Mouse (Mus musculus): ENCODE measurements at regions not wholly inside any gene's neighbourhood (a gene's known extent, or its start where the extent isn't known, plus 50 kb on each side); places are given as distances from the start of the nearest gene placed in this dataset.

DNA sequence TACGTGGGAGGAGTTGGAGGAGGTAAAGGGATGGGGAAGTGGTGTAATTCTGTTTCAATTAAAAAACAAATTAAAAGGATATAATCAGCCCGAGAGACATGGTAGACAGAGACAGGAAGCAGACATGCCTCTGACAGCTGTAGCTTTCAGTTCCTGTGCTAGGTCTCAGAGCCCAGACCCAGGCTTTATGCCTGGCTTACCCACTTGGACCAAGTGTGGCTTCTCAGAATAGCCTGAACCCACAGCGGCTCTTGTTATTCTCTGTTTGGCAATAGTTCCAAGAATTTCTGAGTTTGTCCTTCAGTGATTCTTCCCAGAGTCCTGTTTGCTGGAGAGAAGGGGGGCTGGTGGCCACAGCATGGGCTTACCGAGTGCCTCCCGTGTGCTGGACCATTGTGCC lies 182.4 kb downstream of the Pten start:
- DNase-seq (ENCODE audit: low spot score), result no peak

DNA sequence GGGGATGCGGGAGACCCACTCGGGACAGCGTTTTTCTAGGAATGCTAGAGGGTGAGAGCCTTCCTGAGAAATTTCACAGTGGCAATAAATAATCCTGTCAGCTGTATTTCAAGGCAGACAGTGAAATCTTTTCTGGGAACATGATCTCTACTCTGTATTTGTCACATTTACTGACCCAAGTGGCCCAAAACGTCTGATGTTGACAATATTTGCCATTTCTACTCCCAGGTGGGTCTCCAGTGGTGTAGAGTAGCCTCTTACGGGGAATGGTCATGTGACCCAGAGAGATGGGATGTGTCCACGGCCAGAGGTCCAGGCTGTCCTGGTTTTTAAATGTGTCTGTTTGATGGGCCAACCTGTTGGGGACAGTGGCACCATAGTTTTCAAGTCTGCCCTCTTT lies 183.5 kb downstream of the Pten start:
- DNase-seq (ENCODE audit: low spot score), result no peak

DNA sequence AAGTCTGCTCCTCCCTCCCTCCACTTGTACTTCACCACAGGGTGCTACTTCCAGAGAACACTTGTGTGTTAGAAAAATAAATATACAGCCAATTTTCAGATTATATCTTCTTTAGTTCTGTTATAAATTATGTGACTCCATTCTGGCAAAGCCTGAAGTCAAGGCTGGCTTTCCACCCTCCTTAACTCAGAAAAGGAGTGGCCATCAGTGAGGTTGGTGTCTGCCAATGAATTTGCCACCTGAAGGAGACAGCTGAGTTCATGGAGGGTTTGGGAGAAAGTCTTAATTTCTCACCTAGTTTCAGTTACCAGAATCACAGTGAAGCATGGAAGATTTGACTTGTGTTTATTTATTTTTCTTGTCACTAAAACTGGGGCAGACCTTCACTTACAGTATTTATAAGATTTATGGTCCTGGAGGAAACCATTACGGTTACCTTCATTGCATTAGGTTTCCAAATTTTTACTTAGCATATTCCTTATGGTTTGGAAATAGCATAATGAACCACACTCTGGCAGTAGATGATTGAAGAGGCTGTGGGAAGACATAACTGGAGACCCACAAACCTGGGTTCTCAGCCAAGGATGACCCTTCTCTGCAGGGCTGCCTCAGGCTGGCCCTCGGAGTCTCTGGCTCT lies 186.4 kb downstream of the Pten start:
- no peak for DNase-seq (ENCODE audit: low spot score)

DNA sequence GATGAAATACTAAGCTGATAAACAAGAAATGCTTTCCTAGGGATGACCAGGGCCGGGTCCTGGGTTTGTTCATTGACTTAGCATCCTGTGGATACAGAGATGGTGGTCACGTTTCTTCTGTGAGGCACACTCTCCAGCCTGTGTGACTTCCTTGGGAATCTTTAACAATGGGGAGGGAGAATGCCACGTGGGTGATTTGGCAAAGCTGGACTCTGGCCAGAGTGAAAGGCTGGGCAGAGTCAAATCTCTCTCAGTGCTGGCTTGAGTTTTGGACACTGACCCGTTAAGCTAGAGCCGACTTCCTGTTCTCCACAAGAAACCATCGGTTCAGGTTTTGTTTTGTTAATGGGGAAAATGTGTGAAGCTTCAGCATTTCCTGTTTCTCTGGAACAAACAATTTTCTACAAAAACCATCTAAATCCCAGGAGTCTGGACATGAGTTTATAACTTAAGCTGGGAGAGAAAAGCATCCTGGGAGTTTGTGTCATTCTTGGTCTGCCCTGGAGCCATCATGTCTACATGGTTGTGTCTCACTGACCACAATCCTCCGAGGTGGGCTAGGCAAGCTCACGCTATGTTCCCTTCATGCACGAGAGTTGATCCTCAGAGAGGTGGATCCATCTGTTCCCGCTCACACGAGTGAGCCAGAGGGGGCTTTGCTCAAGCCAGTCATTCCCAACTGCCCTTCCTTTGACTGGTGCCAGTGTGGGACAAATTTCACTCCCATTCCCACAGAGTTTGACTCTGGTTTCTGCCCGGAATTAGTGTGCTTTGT lies 190.0 kb downstream of the Pten start:
- DNase-seq (ENCODE audit: low spot score), result no peak

DNA sequence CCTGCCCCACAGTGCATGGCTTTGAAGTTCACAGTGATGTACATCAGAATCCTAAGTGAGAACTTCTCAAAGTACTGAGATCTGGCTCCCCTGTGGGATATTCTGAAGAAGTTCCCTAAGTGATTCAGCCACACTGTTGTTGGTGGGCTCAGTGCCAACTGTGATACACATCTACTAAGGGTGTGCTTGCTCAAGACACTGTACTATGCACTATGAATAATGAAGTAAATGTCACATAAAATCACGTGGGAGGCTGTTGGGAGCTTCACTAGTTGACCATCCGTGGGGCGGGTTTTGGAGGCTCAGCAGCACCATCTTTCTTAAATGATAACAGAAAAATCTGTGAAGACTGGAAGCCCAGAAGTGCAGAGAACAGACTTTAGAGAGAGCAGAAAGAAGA lies 193.0 kb downstream of the Pten start:
- no peak for DNase-seq (ENCODE audit: low spot score)

DNA sequence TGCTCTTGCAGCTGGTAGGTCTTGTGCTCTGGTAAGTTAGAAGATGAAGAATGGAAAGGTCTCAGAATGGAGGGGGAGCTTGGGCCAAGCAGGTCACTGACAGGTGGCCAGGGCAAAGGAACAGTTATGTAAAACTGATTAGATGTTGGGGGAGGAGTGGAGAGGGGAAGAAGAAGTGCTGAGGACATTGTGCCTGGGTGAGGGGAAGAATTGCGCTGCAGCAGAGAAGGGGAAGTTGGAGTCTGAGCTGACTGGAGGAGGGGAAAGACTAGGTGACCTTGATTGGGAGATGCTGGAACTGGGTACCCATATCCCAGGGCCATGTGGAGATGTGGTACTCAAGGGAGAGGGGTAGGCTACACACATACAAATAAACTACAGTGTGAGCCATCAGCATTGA lies 193.5 kb downstream of the Pten start:
- DNase-seq (ENCODE audit: low spot score), result no peak

DNA sequence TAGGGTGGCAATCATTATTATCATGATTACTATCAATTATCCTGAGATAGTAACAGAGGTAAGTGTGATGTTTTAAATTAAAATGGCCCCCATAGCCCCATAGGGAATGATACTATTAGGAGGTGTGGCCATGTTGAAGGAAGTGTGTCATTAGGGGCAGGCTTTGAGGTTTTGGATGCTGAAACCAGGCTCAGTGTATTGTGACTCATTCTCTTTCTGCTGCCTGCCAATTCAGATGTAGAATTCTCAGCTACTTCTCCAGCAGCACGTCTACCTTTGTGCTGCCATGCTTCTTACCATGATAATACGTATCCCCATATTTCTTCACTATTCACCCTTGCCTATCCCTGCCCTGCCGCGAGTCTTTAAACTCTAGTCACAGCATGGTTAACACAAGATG lies 195.1 kb downstream of the Pten start:
- DNase-seq (ENCODE audit: low spot score), result no peak

DNA sequence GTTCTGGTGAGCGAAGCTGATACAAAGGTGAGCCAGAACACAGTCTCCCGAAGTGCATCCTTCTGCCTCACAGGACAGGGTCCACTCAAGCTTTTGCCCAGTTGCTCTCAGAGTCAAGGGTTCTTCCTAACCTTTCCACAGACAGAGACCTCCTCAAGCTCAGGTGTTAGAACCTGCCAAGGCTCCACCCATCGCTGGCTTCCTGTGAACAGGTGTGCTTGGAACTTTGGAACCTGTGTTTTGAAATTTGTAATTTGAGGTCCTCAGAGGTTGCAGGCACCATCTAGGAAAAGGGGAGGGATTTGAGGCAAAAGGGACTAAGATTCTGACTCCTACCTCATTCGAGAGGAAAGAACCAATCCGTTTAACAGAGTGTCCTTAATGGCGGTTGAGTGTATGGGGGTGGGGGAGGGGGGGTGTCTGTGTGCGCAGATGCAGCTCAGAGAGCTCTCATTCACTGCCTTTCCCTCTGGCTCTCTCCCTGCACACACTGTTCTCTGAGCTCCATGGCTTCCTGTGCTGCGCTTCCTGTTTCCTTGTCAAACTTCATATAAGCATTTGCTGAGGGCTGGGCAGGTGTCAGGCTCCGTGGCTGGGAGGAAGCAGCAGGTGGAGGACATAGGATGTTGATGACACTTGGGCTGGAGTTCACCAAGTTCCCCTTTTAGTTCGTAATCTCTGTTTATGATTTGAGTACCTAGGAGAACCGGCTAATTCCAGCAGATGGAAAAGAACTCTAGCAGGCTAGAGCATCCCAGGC lies 195.8 kb downstream of the Pten start:
- DNase-seq (ENCODE audit: low spot score), result no peak

DNA sequence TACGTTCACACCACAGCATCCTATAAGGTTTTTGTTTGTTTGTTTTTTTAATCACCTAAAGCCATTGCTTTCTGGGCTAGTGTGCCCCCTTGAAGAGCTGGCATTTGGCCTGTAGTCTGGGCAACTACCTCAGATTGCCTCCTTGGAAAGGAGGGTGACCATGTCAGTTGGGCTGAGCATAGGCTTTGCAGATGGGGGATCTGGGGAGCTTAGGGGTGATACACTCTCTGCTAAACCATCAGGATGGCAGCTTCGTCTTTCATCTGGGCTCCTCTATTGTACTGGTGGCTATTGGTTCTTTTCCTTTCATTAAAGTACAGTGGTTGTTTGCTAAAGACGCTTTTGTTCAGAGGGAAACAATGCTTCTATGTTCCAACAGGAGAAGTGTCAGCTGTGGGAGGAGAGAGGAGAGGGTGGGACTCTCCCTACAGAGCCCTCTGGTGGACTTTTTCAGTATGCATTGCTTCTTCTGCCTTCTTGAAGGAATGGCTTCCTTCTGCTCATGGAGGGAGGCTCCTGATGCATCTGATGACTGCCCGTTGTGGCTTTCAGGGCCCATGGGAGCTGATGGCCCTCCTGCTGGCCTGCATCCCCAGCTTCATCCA lies 196.8 kb downstream of the Pten start:
- DNase-seq (ENCODE audit: low spot score), result peak; percentile 51

DNA sequence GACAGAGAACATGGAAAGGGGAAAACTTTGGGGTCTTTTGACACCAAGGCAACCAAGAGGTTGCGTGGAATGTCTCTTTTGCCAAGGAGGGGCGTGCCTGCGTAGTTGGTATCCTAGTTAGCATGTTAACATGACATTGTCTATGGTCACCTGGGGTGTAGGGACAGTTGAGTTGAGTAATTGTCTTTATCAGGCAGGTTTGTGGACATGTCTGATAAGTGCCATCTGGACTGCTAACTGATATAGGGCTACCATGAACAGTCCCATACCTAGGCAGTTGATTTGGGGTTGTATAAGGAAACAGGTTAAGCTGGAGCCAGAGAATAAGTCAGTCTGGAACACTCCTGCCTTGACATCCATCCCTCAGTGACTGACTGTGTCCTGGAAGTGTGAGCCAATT lies 197.6 kb downstream of the Pten start:
- DNase-seq (ENCODE audit: low spot score), result no peak

DNA sequence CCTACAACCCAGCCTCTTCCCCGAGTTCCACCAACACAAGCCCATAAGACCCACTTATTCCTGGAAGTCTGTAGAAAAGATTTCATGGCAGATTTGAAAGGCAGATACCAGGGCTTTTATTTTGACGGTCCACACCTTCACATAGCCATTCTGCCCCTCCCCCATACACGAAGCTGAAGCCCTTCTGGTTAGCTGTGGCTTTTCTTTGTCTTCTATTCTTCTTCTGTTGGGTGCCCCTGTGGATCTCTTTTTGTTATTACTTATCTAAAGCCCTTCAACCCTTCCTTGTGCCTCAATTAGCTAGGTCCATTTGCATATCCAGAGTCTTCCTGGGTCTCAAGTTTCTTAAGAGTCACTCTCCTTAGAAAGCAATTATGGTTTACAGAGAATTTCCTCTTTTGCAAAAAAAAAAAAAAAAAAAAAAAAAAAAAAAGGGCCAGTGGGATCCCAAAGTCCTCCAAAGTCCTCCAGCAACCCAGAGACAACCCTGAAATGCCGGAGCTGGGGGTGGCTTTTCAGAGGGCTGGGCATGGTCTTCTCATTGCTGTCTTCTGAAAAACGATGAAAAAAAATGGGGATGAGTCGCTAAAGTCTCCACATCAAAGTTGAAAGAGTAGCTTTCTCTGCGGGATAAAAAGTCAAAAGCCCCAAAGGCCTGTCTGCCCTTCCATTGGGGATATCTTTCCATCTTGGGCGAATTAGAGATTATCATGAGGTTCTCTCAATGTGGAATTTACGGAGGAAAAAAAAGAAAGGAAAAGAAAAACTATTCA lies 199.0 kb downstream of the Pten start:
- no peak for DNase-seq (ENCODE audit: low spot score)

DNA sequence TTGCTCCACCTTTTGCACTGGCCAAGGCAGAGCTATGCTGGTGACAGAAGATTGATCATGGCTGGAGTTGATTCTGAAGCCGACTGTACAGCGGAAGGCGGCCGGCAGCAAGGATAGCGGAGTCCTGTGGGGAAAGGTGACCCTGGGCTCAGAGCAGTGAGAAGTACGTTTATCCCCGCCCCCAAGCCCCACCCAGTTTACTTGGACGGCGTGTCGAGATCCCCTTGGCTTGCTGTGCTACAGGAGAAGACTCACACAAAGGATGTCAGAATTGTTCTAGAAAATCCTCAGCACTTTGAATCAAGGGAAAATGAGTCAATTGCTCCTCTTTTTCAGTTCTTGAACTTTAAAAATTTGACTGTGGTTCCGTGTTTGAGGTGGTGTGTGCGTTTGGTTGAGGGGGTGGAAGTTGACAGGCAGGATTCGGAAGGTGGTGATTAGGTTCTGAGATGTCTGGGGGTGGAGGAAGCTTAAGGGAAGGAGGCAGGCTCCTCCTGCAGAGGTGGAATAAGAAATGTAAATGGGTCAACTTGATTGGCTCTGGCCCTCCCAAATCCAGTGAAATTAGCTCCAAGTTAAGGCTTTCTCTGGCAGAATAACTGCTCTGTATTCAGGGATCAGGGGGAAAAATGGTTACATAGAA lies 199.7 kb downstream of the Pten start:
- DNase-seq (ENCODE audit: low spot score), result peak; percentile 36

DNA sequence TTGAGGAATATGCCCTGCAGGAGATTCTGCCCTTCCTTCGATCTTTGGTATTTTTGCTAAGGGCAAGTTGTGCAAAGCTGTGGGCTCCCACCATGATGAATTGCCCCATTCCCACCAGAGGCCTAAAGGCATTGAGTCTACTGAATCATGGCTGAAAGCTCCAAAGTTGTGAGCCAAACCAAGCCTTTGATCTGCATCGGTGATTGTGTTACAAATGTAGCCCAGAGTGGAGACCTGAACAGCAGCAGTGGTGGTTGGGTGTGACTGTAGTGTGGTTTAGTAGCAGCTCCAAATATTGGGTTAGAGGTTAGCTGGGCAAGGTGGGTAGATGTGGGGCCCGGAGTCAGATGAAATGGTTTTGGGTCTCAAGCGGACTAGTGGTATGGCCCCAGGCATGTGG lies 201.0 kb downstream of the Pten start:
- DNase-seq (ENCODE audit: low spot score), result no peak

DNA sequence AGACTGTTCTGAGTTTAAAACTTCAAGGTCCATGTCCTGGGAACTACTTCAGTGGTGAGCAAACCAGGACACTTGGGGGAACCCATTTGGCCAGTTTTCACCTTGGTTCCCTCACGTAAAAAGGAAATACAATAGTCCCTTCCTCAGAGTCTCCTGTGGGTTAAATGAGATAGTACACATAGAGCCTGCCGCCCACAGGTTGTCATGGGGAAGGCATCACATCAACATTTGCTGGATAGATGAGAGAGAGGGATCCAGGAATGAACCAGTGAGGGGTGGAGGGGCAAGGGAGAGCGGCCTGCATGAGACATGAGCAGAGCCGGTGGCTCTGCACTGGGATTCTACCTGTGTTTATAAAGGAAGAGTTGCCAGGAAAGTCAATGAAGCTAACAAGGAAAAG lies 201.5 kb downstream of the Pten start:
- no peak for DNase-seq (ENCODE audit: low spot score)

DNA sequence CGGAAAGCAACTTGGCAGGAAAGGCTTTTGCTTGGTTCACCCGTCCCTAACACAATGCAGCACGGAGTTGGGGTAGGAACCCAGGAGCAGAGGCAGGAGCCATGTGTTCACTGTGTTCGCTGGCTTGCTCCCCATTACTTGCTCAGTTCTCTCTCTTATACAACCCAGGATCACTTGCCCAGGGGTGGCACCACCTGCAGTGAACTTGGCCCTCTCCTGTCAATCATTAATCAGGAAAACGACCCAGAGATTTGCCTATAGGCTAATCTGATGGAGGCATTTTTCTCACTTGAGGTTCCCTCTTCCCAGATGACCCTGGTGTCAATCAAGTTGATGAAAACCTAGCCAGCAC lies 202.5 kb downstream of the Pten start:
- DNase-seq (ENCODE audit: low spot score), result no peak

DNA sequence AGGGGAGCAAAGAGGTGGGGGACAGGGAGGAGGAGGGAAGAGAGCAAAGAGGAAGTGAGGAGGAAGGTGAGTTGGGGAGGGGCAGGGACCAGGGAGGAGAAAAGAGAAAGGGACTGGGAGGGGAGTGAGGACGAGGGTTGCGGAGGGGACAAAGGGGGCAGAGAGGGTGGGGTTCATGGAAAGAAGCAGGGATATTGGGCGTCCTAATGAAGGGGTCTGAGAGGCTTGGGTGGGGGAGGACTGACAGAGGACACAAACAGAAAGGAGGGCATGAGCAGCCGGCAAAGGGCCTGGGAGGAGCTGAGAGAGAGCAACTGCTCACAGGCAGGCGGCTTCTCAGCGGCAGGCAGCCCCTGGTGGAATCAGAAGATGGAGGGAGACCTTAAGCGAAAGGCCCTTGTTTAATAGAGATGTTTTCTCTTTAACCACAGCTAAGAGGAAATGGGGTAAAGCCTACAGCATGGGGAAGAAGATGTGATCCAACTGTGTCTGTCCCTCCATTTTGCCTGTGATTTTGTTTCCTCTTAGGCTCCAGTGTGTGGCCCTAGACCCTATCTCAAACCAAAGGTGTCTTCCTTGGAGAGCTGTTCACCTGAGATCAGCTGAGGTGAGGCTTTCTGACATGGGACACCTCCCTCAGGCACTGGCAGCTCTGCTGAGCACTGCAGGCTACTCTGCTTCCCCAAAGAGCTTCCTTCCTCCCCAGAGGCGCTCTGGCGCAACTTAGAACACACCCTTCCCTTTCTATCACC lies 203.1 kb downstream of the Pten start:
- DNase-seq (ENCODE audit: low spot score), result no peak

DNA sequence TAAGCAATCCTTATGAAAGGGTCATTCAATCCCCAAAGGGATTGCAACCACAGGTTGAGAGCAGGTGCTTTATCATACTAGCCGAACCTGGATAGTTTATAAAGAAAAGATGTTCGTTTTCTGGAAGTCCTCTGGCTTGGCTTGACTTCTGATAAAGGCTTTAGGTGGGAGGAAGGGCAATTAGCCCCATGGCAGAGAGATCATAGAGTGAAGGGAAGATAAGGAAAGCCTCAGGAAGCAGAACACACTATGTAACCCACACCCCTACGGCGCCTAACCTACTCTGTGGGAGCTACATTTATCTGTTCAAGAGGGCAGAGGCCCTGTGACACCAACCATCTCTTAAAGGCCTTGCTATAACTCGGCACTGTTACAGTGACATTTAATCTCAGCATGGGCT lies 204.2 kb downstream of the Pten start:
- no peak for DNase-seq (ENCODE audit: low spot score)

DNA sequence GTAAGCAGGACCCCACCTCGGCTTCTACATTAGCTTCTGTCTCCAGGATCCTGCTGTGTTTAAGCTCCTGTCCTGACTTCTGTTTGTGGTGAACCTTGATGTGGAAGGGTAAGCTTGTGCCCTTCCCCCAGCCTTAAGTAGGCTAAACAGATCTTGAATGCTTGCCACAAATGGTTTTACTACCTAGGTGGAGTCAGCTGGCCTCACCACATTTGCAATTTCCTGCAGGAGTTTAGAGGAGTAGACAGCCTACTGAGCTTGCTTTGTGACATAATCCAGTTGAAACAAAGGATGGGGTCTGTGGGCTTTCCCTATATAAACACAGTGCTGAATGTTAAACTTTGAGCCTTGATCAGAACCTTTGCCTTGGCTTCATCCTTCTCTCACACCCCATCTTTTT lies 206.7 kb downstream of the Pten start:
- DNase-seq (ENCODE audit: low spot score), result no peak

DNA sequence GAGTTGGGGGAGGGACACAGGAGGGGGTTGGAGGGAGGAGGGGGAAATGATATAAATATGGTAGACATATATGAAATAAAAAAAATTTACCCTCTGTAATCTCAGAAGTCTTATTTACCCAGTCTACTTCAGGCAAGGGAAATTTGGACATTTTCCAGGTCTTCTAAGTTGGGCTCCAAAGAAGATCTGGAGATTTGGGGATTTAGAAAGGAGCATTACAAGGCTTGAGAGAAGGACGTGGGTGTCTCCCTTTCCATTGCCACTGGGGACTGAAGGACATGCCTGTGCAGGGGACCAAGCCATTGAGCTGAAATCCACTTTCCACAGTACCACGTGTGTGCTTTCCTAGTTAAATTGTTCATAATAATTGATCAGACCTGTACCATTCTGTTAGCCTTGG lies 208.2 kb downstream of the Pten start:
- DNase-seq (ENCODE audit: low spot score), result no peak

DNA sequence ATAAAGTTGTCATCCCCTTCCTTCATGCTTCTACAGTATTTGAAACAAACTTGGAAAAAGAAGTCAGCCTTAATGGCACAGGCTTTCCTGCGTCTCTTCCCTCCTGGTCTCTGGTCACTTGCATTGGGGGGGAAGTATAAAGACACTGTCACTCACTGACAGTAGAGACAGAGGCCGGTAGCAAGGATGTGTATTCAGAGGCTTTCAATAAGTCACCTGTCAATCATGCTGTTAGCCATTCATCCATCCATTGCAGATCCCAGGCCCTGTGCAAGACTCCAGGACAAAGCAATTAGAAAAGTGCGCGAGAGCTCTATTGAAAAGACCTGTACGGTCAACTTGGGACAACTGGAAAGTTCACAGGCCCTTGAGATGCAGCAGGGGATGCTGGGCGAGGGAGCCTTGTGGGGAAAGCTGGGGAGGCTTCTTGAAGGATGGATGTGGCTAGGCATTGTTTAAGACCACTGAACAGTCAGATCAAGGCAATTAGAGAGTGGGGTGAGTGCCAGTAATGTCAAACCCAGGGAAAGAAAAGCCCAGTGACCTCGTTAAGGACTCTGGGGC lies 212.0 kb downstream of the Pten start:
- DNase-seq (ENCODE audit: low spot score), result no peak

DNA sequence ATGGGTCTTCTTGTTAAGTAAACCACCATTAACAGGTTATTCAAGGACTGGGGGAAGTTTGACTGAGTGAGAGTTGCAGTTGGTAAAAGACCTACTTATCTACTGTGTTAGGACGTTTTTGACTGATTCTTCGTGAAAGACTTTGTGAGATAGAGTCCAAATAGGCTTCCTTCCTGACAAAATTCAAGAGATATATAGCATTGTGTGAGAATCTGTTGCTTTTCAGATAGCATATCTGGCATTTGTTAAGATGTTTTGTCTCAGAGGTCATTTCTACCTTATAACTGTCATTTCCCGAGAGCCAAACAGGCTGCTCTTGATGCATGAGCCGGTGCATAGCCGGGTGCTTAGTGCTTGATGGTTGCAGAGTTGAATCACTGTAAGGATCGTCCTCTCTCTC lies 214.8 kb downstream of the Pten start:
- DNase-seq (ENCODE audit: low spot score), result no peak
